Mouse (Mus musculus) spleen, adult 18-20 months (tissue): ENCODE results near the gene Prdm11.
A peak's percentile ranks its signal among the peaks of the same experiment; 100 is the strongest.

ENCODE experiments used
- DNase-seq, 2 experiments: peaks; one replicate each; pipeline ENCODE4 v3.0.0; 2022; ENCODE audit warnings: mixed read lengths in 2 of 2

Prdm11 gene

GRCm38 (mm10) chr2:93045129-93045817 lies 694 bp downstream of the Prdm11 start:
- peak; percentile 93 to 94 for DNase-seq

GRCm38 (mm10) chr2:93043449-93044157 lies 2.4 kb downstream of the Prdm11 start:
- no peak for DNase-seq

GRCm38 (mm10) chr2:93041470-93041869 lies 4.5 kb downstream of the Prdm11 start:
- no peak for DNase-seq

GRCm38 (mm10) chr2:93040841-93041240 lies 5.1 kb downstream of the Prdm11 start:
- no peak for DNase-seq

GRCm38 (mm10) chr2:93039706-93040105 lies 6.3 kb downstream of the Prdm11 start:
- no peak for DNase-seq

GRCm38 (mm10) chr2:93039043-93039442 lies 6.9 kb downstream of the Prdm11 start:
- no peak for DNase-seq

- no peak for DNase-seq
These were observed 10.3 kb downstream of the Prdm11 start for GRCm38 (mm10) chr2:93035631-93036030.

- no peak for DNase-seq
These were observed 13.3 kb downstream of the Prdm11 start for GRCm38 (mm10) chr2:93032651-93033050.

GRCm38 (mm10) chr2:93032049-93032448 lies 13.9 kb downstream of the Prdm11 start:
- no peak for DNase-seq

- no peak for DNase-seq
These were observed 14.9 kb downstream of the Prdm11 start for GRCm38 (mm10) chr2:93031021-93031420.

GRCm38 (mm10) chr2:93030101-93030500 lies 15.9 kb downstream of the Prdm11 start:
- no peak for DNase-seq

GRCm38 (mm10) chr2:93029267-93030060 lies 16.5 kb downstream of the Prdm11 start:
- no peak for DNase-seq

- DNase-seq, result no peak
These were observed 17.1 kb downstream of the Prdm11 start for GRCm38 (mm10) chr2:93028865-93029264.

- no peak for DNase-seq
These were observed 18.3 kb downstream of the Prdm11 start for GRCm38 (mm10) chr2:93027713-93028112.

- no peak for DNase-seq
These were observed 21.5 kb downstream of the Prdm11 start for GRCm38 (mm10) chr2:93024431-93024830.

GRCm38 (mm10) chr2:93018854-93019253 lies 27.1 kb downstream of the Prdm11 start:
- no peak for DNase-seq

- DNase-seq, result no peak
These were observed 28.8 kb downstream of the Prdm11 start for GRCm38 (mm10) chr2:93017151-93017550.

- no peak for DNase-seq
These were observed 30.9 kb downstream of the Prdm11 start for GRCm38 (mm10) chr2:93015041-93015440.

- DNase-seq, result peak in 1 of 2 experiments; percentile 13
These were observed 31.7 kb downstream of the Prdm11 start for GRCm38 (mm10) chr2:93014093-93014937.

- DNase-seq, result no peak
These were observed 32.4 kb downstream of the Prdm11 start for GRCm38 (mm10) chr2:93013415-93014092.

GRCm38 (mm10) chr2:93012976-93013375 lies 33.0 kb downstream of the Prdm11 start:
- no peak for DNase-seq

GRCm38 (mm10) chr2:93011933-93012332 lies 34.0 kb downstream of the Prdm11 start:
- no peak for DNase-seq
